Mouse (Mus musculus): ENCODE data around the gene Fam110a.

The Fam110a gene

GRCm38 (mm10) chr2:151996229-151997189, 16.5 kb upstream of the Fam110a start, which contains the start of gene Slc52a3:
Slc52a3 (plus strand) TSS chr2:151996511.
- DNase-seq = peak; percentile 89

- DNase-seq = peak; percentile 86
Measured at GRCm38 (mm10) chr2:151994350-151995122, 14.5 kb upstream of the Fam110a start.

GRCm38 (mm10) chr2:151991446-151991845, 11.4 kb upstream of the Fam110a start:
- DNase-seq = no peak

DNA sequence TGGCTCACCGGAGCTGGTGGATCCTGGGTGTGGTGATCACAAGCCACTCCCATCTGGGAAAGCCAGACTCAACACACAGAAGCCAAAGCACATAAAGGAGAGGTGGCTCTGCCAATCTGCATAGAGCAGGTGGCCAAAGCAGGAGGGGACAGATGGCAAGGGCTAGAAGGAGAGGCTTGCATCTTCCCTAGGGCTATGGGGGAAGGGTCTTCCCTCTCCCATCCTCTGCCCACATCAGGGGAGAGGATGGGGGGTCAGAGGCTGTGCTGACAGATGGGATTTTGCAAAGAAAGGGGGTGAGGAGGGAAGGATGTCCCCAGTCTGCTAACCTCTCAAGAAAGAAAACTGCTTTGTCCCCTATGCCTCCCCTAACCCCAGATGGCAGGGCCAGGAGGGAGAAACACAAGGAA, 11.0 kb upstream of the Fam110a start:
- DNase-seq = no peak

- no peak for DNase-seq
Measured at GRCm38 (mm10) chr2:151988978-151989377, 9.0 kb upstream of the Fam110a start.

- DNase-seq = no peak
Measured at GRCm38 (mm10) chr2:151986958-151987357, 6.9 kb upstream of the Fam110a start.

DNA sequence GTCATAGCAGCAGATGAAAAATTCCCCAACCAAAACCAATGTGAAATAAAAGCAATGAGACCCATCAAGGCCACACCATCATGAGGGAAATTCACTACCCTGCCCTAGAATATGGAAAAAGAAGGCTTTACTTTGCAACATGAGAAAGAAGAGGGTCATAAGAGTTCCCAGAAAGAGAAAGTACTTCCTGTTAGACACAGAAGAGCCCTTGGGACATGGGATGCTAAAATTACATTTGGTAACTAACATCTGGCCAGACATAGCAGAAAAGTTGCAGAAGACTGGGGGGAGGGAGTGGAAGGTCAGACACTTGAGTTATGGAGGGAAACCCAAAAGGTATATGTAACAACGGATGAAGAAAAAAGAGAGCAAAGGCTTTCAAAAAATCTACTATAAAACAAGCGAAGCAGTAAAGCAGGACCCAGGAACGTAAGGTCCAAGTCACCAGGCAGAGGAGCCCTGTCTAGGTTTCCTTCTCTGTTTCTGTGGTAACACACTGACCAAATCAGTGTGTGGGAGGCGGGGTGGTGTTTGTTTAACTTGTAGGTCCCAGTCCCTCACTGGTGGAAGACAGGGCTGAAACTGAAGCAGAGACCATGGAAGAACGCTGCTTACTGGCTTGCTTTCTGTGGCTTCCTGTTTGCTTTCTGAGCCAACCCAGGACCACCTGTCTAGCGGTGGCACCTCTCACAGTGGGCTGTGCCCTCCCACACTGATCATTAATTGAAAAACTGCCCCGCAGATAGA, 5.6 kb upstream of the Fam110a start:
- DNase-seq = no peak

- DNase-seq = no peak
Measured at GRCm38 (mm10) chr2:151984019-151984418, 4.0 kb upstream of the Fam110a start.

GRCm38 (mm10) chr2:151982476-151982875, 2.5 kb upstream of the Fam110a start:
- DNase-seq = no peak

GRCm38 (mm10) chr2:151981268-151981667, 1.2 kb upstream of the Fam110a start:
- no peak for DNase-seq

DNA sequence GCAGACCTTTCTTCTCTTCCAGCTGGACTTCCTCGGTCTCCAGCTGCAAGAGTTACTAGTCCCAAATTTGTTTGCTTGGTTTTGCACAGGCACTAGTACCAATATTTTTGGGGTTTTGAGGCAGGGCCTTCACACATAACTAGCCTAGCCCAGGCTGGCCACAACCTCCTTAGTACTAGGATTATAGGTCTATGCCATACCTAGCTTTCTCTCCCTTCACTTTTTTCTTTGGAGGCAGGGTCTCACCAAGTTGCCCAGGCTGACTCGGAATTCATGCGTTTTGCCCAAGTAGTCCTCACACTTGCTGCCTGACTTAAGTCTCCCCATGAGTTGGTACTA, 305 bp upstream of the Fam110a start:
- no peak for DNase-seq

- DNase-seq = no peak
Measured at GRCm38 (mm10) chr2:151978494-151978893, 1.5 kb downstream of the Fam110a start.

DNA sequence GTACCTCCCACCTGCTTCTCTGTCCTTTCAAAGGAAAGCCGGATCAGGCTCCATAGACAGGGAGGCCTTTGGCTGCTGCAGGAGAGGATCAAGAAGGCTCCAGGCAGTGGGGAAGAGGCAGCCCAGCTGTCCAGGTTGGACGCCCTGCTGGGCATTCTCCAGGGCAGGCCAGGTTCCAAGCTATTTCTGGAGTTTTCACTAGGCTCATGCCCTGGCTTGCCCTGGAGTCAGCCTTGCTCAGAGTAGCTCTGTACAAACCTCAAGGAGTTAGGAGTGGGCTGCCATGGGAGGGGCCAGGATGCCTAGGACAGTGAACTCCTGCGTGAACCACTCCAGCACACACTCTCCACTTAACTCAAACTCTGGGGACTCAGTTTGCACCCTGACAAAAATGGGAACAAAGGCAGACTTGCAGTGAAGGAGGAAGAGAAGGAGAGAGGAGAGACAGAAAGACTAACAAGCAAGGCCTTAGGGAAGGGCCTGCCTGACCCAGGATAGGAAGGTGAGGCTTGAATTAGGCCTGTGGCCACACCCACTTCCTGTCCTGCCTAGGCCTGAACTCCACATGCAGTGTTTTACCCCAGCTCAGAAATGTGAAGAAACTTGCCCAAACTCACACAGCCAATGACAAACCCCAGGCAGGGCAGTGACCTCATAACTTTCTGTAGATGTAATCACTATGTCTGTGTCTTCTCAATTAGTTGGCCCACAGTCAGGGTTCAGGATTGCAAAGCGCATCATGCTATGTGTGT, 2.2 kb downstream of the Fam110a start:
- no peak for DNase-seq

DNA sequence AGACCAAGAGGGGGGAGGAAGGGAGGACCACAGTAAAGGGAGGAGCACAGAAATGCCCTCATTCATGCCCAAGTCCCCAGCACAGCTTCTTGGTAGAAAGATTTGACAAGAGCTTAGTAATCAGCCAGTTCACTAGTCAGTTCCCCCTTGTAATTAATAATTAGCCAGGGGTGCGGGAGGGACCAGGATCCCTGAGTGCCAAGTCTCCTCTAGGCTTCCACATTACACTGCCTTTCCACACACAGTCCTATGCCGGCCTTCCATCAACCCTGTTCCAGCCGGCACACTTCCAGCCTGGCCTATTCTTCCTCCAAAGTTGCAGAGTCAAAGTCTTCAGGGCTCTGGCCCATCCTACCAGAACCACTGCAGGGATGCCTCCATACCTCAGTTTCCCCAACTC, 4.0 kb downstream of the Fam110a start:
- DNase-seq = no peak

DNA sequence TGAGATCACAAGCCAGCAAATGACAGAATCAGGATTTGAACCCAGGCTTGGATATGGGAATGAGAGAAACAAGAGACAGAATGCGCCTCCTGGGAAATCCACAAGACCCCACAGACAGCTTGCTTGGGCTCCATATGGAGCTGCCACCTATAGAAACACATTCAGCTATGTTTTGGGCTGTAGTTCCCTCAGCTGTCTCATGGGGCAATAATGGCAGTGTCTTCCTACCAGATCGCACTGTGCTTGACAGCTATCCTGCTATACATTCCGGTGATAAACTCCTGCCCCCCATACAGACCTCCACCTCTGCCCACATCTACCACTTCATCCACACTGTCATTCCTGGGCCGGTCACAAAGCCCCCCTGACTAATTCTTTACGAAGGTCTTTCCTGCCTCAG, 4.7 kb downstream of the Fam110a start:
- no peak for DNase-seq

DNA sequence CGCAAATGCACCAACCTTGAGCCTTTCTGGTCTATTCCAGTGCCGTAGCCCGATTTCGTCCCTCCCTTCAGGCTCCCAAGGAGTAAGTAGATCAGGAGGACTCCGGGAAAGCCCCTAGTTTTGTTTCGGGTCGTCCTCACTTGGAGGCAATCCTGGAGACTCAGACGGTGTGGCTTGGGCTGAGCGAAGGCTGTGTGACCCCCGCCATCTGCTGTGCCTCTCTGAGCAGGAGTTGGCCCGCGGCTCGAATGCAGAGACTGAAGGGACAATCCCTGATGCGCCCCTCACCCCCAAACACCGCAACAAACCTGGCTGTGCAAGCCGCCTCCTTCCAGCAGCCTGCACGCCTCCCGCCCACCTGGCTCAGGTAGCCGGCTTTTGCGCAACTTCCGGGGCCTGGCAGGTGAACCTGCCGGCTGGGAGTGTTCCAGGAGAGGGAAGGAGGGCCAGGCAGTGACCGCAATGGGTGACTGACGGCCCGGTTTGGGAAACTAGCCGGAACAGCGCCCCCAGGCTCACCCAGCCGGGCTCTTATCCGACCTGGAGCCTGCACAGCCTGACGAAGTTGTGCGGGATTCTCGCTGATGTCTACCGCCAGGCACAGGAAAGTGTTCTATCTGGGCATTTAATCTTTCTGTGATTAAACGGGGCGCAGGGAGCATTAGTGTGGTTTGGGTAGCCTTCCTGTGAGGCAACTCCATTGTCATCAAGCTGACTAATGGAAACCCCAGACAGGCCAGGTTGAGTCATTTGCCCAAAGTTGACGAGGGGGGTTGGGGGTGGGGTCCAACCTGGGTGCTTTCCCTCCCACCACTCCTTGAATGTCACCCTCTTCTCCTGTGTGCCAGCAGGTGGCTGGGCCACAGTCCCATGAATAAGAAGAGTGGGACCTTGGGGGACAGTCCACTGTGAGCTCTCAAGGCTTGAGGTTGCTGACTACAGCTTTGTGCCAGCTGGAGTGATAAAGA, 6.1 kb downstream of the Fam110a start:
- DNase-seq = no peak

GRCm38 (mm10) chr2:151972880-151973594, 7.0 kb downstream of the Fam110a start:
- DNase-seq = no peak

DNA sequence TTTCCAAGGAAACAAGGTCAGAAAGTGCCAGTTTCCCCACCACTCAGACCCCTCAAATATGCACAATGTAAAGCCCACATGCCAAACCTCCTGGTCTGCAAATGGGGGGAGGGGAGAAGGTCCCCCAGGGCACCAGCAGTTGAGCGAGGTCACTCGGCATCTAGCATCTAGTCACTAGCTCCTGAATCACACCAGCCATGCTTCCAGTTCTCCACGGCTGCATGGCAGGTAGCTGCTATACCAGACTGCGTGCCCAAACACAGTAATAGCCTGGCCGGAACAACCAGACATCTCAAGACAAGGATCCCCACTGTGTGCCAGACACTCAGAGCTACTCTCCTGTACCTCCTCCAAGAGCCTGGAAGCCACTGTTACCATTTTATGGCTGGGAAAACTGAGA, 8.3 kb downstream of the Fam110a start:
- DNase-seq = no peak

GRCm38 (mm10) chr2:151970191-151971172, 9.5 kb downstream of the Fam110a start:
- DNase-seq = peak; percentile 74
